Mouse (Mus musculus): ENCODE results near the gene Tnnc2. TPM values are rescaled to one million over a fixed set of nuclear protein-coding genes. Genes with fewer than 3 reads are reported as not detected.
"Not testable (repeated sequence)": the region's sequence is repeated elsewhere in the genome, so short reads cannot be mapped to it uniquely, and the experiment has no call there.

Gene Tnnc2
- polyA plus RNA-seq, 1 experiment: 237 TPM

GRCm38 (mm10) chr2:164803201-164803920 is 23.6 kb upstream of the Tnnc2 start:
- H3K4me1 ChIP-seq (ENCODE audit: control insufficient read depth, insufficient read depth, low read length): peaks cover 3% of the 10 kb centered on the region; the same call in 1 of the 2 replicates
- 80% methylated on average over 16 of the region's 16 CpGs for WGBS
- no peak overlapping the region for H3K4me3 ChIP-seq (replicated peaks; ENCODE audit: extremely low read depth, low read depth, low read length)
- TF ChIP-seq POLR2A (IDR thresholded peaks at IDR 0.05; ENCODE audit: borderline replicate concordance, extremely low read depth, low read depth, low read length) (no peak), CTCF (IDR thresholded peaks at IDR 0.05; ENCODE audit: insufficient read depth, low read length) (no peak)
- no peak for DNase-seq

GRCm38 (mm10) chr2:164800252-164801004 is 20.7 kb upstream of the Tnnc2 start:
- Histone ChIP-seq H3K4me3 (replicated peaks; ENCODE audit: extremely low read depth, low read depth, low read length) (no peak overlapping the region), H3K4me1 (ENCODE audit: control insufficient read depth, insufficient read depth, low read length) (peaks cover 3% of the 10 kb centered on the region; the same call in 1 of the 2 replicates)
- DNase-seq: no peak
- TF ChIP-seq CTCF (IDR thresholded peaks at IDR 0.05; ENCODE audit: insufficient read depth, low read length) (no peak), POLR2A (IDR thresholded peaks at IDR 0.05; ENCODE audit: borderline replicate concordance, extremely low read depth, low read depth, low read length) (no peak)
- WGBS: 81% methylated on average over 13 of the region's 13 CpGs

GRCm38 (mm10) chr2:164798554-164798953 is 18.8 kb upstream of the Tnnc2 start:
- not testable (repeated sequence) for DNase-seq; H3K4me1 ChIP-seq (ENCODE audit: control insufficient read depth, insufficient read depth, low read length); H3K4me3 ChIP-seq (replicated peaks; ENCODE audit: extremely low read depth, low read depth, low read length)
- WGBS: 64% methylated on average over 6 of the region's 6 CpGs

DNA sequence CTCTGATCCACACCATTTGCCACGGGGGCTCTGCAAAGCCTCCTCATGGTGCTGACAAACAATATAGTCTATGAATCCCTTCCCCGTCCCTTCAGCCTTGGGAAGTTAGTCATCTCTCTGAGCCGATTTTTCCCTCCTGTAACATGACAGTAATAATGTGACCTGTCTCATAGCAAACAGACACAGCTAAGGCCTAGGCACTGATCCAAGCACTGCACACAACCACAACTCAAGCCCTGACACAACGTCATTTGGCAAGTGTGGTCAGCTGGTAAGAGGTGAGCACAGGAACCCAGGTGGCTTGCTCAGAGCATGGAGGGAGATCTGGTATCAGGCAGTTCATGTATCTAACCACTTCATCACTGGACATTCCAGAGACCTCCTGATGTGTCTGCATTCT is 16.1 kb upstream of the Tnnc2 start:
- 77% methylated on average over 4 of the region's 4 CpGs for WGBS
- DNase-seq: no peak
- peaks cover 4% of the 10 kb centered on the region for H3K4me1 ChIP-seq (ENCODE audit: control insufficient read depth, insufficient read depth, low read length)
- no peak overlapping the region for H3K4me3 ChIP-seq (replicated peaks; ENCODE audit: extremely low read depth, low read depth, low read length)
- TF ChIP-seq CTCF (IDR thresholded peaks at IDR 0.05; ENCODE audit: insufficient read depth, low read length) (no peak), POLR2A (IDR thresholded peaks at IDR 0.05; ENCODE audit: borderline replicate concordance, extremely low read depth, low read depth, low read length) (no peak)

DNA sequence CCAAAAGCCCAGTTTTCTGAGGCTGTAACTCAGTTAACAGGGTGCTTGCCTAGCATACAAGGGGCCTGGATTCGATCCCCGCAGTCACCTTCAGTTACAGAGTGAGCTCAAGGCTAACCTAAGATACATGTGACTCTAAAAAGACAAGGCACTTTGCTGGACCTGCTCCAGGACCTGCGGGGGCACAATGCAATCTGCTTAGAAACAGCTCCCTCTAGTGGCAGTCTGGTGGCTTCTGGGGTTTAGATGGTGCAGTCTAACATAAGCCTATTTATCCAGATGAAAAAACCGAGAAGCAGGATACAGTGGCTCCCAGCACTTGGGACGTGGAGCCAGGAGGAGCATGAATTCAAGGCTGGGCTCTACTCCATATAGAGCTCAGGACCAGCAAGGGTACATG is 14.5 kb upstream of the Tnnc2 start:
- peak; percentile 68 for DNase-seq
- H3K4me1 ChIP-seq (ENCODE audit: control insufficient read depth, insufficient read depth, low read length): peaks cover 7% of the 10 kb centered on the region
- WGBS: 24% methylated on average over 5 of the region's 5 CpGs
- H3K4me3 ChIP-seq (replicated peaks; ENCODE audit: extremely low read depth, low read depth, low read length): no peak overlapping the region
- TF ChIP-seq CTCF (IDR thresholded peaks at IDR 0.05; ENCODE audit: insufficient read depth, low read length) (peak; percentile 78), POLR2A (IDR thresholded peaks at IDR 0.05; ENCODE audit: borderline replicate concordance, extremely low read depth, low read depth, low read length) (no peak; the same call in 1 of the 2 replicates)

DNA sequence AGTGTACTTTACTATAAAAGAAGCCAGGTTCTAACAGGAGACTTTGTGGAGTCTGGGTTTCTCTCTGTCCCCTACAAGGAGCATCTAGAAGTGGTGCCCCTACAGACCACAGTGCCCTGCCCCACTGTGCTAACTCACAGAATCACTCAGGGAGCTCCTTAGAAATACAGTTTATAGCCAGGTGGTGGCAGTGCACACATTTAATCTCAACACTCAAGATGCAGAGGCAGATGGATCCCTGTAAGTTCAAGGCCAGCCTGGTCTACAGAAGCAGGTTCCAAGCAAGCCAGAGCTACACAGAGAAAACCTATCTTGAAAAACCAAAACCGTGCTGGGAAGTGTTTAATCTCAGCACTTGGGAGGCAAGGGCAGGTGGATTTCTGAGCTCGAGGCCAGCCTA is 14.0 kb upstream of the Tnnc2 start:
- peaks cover 8% of the 10 kb centered on the region for H3K4me1 ChIP-seq (ENCODE audit: control insufficient read depth, insufficient read depth, low read length)
- no peak overlapping the region for H3K4me3 ChIP-seq (replicated peaks; ENCODE audit: extremely low read depth, low read depth, low read length)
- no peak for TF ChIP-seq CTCF (IDR thresholded peaks at IDR 0.05; ENCODE audit: insufficient read depth, low read length)
- TF ChIP-seq POLR2A (IDR thresholded peaks at IDR 0.05; ENCODE audit: borderline replicate concordance, extremely low read depth, low read depth, low read length): no peak
- 85% methylated on average over 2 of the region's 2 CpGs for WGBS
- DNase-seq: no peak

DNA sequence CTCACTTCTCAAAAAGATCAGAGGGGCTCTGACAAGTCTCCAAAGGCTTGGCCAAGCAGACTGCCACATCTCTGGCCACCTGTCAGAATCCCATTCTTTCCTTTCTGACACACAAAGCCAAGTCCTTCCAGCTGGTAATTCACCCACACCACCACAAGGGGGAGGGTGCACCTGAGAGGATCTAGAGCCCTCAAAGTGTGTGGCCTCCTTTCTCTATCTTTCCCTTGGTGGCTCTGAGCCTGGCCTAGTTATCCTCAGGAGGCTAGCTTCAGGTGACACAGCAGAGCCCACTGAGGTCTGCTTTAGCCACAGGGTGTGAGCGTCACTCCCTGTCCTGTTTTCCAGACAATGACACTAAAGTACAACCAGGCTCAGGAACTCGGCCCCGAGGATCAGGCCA is 13.5 kb upstream of the Tnnc2 start:
- DNase-seq: peak; percentile 50
- 75% methylated on average over 3 of the region's 3 CpGs for WGBS
- Histone ChIP-seq H3K4me3 (replicated peaks; ENCODE audit: extremely low read depth, low read depth, low read length) (no peak overlapping the region), H3K4me1 (ENCODE audit: control insufficient read depth, insufficient read depth, low read length) (peaks cover 14% of the 10 kb centered on the region)
- peak; percentile 88 for TF ChIP-seq CTCF (IDR thresholded peaks at IDR 0.05; ENCODE audit: insufficient read depth, low read length)
- TF ChIP-seq POLR2A (IDR thresholded peaks at IDR 0.05; ENCODE audit: borderline replicate concordance, extremely low read depth, low read depth, low read length): no peak

DNA sequence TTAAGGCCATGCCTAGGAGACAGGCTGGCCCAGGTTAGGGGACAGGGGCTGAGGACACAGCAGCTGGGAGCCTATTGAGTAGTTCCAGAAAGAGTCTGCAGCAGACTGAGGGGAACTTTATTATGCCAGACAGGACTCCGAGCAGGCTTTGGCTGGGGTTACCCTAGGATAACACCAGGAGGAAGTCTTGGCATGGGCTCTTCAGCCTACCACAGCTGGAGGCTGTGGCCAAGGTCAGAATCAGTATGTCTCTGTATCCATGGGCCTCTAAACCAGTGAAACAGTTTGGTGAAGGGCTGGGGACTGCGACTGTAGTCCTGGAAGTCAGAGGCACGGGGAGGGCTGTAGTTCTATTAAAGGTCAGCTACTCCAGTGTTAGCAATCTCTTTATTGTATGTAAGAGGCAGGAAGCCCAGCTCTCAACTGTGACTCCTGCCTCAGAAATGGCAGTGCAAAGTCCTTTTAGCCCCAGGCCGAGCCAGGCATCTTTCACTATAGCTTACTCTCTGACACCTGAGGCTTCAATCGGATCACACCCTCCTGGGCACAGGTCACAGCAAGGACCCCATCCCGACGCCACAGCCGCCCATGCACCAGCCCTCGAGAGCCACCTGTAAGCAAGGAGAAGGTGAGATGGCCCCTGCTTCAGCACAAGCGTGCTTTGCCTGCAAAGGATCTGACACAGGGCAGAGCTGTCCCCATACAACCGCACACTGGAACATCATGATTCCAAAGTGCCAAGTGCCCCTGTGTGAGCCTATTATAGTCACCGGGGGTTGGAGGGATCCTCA is 12.8 kb upstream of the Tnnc2 start:
- no peak overlapping the region for H3K4me3 ChIP-seq (replicated peaks; ENCODE audit: extremely low read depth, low read depth, low read length)
- no peak for TF ChIP-seq CTCF (IDR thresholded peaks at IDR 0.05; ENCODE audit: insufficient read depth, low read length)
- no peak for TF ChIP-seq POLR2A (IDR thresholded peaks at IDR 0.05; ENCODE audit: borderline replicate concordance, extremely low read depth, low read depth, low read length)
- WGBS: 89% methylated on average over 12 of the region's 12 CpGs
- no peak for DNase-seq
- H3K4me1 ChIP-seq (ENCODE audit: control insufficient read depth, insufficient read depth, low read length): peaks cover 15% of the 10 kb centered on the region

GRCm38 (mm10) chr2:164791841-164792261 is 12.1 kb upstream of the Tnnc2 start:
- 86% methylated on average over 18 of the region's 18 CpGs for WGBS
- no peak overlapping the region for H3K4me3 ChIP-seq (replicated peaks; ENCODE audit: extremely low read depth, low read depth, low read length)
- DNase-seq: no peak
- TF ChIP-seq POLR2A (IDR thresholded peaks at IDR 0.05; ENCODE audit: borderline replicate concordance, extremely low read depth, low read depth, low read length): no peak
- TF ChIP-seq CTCF (IDR thresholded peaks at IDR 0.05; ENCODE audit: insufficient read depth, low read length): no peak
- H3K4me1 ChIP-seq (ENCODE audit: control insufficient read depth, insufficient read depth, low read length): peaks cover 18% of the 10 kb centered on the region

Data from lung, adult 2 months (tissue).